Mouse (Mus musculus): ENCODE measurements around the gene Flywch2.

- TF ChIP-seq CTCF (IDR thresholded peaks at IDR 0.05 in 2 of 3, conservative IDR thresholded peaks at IDR 0.05 in 1 of 3; ENCODE audit: control insufficient read depth in 1 of 3, insufficient read depth in 1 of 3, low read depth in 2 of 3, low read length in 3 of 3, poor library complexity in 1 of 3, severe bottlenecking in 1 of 3), result no peak
- no peak for TF ChIP-seq RAD21 (IDR thresholded peaks at IDR 0.05; ENCODE audit: low read depth, low read length)
- no peak for TF ChIP-seq POLR2A (IDR thresholded peaks at IDR 0.05; ENCODE audit: control insufficient read depth in 1 of 2, insufficient read depth in 1 of 2, low read depth in 1 of 2, low read length in 2 of 2, poor library complexity in 1 of 2)
- TF ChIP-seq MAX (IDR thresholded peaks at IDR 0.05; ENCODE audit: low read length), result no peak
- TF ChIP-seq ZMIZ1 (IDR thresholded peaks at IDR 0.05; ENCODE audit: low read depth, low read length), result no peak
These were observed 43.6 kb downstream of the Flywch2 start for GRCm38 (mm10) chr17:23742210-23742793.

Data from MEL (cell line).